Mouse (Mus musculus): ENCODE measurements around the gene Setd7. TPM values are rescaled to one million over a fixed set of nuclear protein-coding genes. Genes with fewer than 3 reads are reported as not detected.
"Not testable (repeated sequence)": the region's sequence is repeated elsewhere in the genome, so short reads cannot be mapped to it uniquely, and the experiment has no call there.

The Setd7 gene
- polyA plus RNA-seq, 1 experiment from 2014 or later = 3.9 TPM

DNA sequence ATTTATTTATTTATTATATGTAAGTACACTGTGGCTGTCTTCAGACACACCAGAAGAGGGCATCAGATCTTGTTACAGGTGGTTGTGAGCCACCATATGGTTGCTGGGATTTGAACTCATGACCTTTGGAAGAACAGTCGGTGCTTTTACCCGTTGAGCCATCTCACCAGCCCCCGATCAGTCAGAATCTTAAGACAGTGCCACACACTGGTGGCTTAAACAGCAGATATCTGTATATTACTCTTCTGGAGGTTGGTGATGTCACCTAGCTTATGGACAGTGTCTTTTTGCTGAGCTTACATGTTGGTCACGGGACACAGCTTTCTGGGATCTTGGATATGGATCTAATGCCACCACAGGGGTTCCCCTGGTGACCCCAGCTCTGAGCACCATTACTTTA is 18.6 kb upstream of the Setd7 start:
- H3K36me3 ChIP-seq; H3K4me3 ChIP-seq; DNase-seq (ENCODE audit: low spot score); H3K27me3 ChIP-seq (ENCODE audit: insufficient read depth, poor library complexity, severe bottlenecking); H3K27ac ChIP-seq; H3K9me3 ChIP-seq: not testable (repeated sequence)
- peaks cover 20% of the 10 kb centered on the region for H3K4me1 ChIP-seq
- WGBS = 86% methylated on average over 4 of the region's 4 CpGs

GRCm38 (mm10) chr3:51577816-51578749 is 17.4 kb upstream of the Setd7 start:
- Histone ChIP-seq H3K36me3 (no peaks in the 10 kb centered on the region), H3K4me3 (no peak overlapping the region), H3K9me3 (no peaks in the 10 kb centered on the region), H3K27ac (peak overlapping the region; percentile 38; the same call in 1 of the 2 replicates), H3K4me1 (peaks cover 14% of the 10 kb centered on the region), H3K27me3 (ENCODE audit: insufficient read depth, poor library complexity, severe bottlenecking) (no peaks in the 10 kb centered on the region)
- WGBS = 69% methylated on average over 12 of the region's 12 CpGs
- DNase-seq (ENCODE audit: low spot score) = no peak

DNA sequence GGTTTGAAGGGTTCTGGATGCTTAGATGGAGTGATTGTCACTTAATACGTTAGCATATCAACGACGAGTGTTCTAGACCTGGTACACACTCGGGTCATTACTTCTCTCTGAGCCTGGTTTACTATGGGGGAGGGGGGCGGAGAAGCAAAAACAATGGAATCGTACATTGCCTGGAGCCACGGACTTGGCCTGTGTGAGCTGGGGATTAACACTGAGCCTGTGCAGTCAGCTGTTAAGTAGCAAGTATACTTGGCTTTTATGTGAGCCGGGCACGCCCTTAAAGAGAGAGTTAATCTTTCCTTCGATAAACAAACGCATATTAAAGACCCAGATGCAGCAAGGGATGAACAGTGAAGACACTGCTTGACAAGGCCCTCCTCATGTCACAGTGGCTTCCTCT is 16.7 kb upstream of the Setd7 start:
- Histone ChIP-seq H3K4me1 (peaks cover 14% of the 10 kb centered on the region), H3K27me3 (ENCODE audit: insufficient read depth, poor library complexity, severe bottlenecking) (no peaks in the 10 kb centered on the region), H3K4me3 (no peak overlapping the region), H3K27ac (no peak overlapping the region), H3K36me3 (no peaks in the 10 kb centered on the region), H3K9me3 (no peaks in the 10 kb centered on the region)
- WGBS = 81% methylated on average over 11 of the region's 11 CpGs
- no peak for DNase-seq (ENCODE audit: low spot score)

- no peak for DNase-seq (ENCODE audit: low spot score)
- no peak overlapping the region for H3K27ac ChIP-seq
- peaks cover 14% of the 10 kb centered on the region for H3K4me1 ChIP-seq
- WGBS = 75% methylated on average over 9 of the region's 9 CpGs
- H3K4me3 ChIP-seq = no peak overlapping the region
- H3K27me3 ChIP-seq (ENCODE audit: insufficient read depth, poor library complexity, severe bottlenecking) = no peaks in the 10 kb centered on the region
- no peaks in the 10 kb centered on the region for H3K9me3 ChIP-seq
- no peaks in the 10 kb centered on the region for H3K36me3 ChIP-seq
Measured at GRCm38 (mm10) chr3:51573915-51574314, 13.2 kb upstream of the Setd7 start.

DNA sequence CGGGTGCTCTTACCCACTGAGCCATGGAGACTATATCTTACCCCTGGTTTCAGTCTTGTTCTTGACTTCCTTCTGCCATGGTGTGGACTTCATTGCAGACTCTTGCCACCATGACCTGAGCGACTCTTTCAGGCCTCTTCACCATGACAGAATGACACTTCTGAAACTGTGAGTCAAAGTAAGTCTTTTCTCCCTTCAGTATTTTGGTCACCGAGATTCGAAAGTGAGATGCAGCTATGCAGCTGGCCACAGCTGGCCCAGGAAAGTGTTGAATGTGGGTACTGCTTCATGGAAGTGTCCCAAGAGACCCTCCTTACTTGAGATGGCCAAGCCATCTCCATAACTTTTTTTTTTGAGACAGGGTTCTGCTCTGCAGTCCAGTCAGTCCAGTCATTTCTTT is 9.5 kb upstream of the Setd7 start:
- H3K4me3 ChIP-seq = no peak overlapping the region
- H3K36me3 ChIP-seq = no peaks in the 10 kb centered on the region
- DNase-seq (ENCODE audit: low spot score) = no peak
- H3K27me3 ChIP-seq (ENCODE audit: insufficient read depth, poor library complexity, severe bottlenecking) = no peaks in the 10 kb centered on the region
- WGBS = 85% methylated on average over 4 of the region's 4 CpGs
- no peaks in the 10 kb centered on the region for H3K9me3 ChIP-seq
- no peak overlapping the region for H3K27ac ChIP-seq
- no peaks in the 10 kb centered on the region for H3K4me1 ChIP-seq

DNA sequence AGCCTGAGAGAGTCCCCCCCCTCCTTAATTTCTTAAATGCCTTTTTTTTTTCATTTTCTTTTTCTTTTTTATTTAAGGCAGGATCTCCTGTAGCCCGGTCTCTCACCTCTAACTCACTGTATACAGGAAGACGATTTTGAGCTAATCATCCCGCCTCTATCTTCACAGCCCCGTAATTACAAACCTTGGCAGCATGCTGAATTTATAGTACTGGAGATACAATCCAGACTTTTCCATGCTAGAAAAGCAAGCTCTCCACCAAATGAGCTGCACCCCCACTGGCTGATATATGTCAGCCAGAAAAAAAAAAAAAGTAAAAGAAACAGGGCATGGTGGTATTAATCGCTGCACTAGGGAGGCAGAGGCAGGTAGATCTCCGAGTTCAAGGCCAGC is 1.3 kb upstream of the Setd7 start:
- no peak for DNase-seq (ENCODE audit: low spot score)
- Histone ChIP-seq H3K4me1 (peaks cover 22% of the 10 kb centered on the region), H3K27me3 (ENCODE audit: insufficient read depth, poor library complexity, severe bottlenecking) (no peaks in the 10 kb centered on the region), H3K27ac (no peak overlapping the region), H3K9me3 (no peaks in the 10 kb centered on the region), H3K36me3 (peaks cover 5% of the 10 kb centered on the region), H3K4me3 (peak overlapping the region; percentile 91)
- 71% methylated on average over 6 of the region's 6 CpGs for WGBS

GRCm38 (mm10) chr3:51561109-51561992 is 672 bp upstream of the Setd7 start:
- Histone ChIP-seq H3K36me3 (peaks cover 5% of the 10 kb centered on the region), H3K27me3 (ENCODE audit: insufficient read depth, poor library complexity, severe bottlenecking) (no peaks in the 10 kb centered on the region), H3K4me3 (peak overlapping the region; percentile 91), H3K27ac (peak overlapping the region; percentile 99), H3K4me1 (peaks cover 22% of the 10 kb centered on the region), H3K9me3 (no peaks in the 10 kb centered on the region)
- peak; percentile 90 for DNase-seq (ENCODE audit: low spot score)
- WGBS = 3% methylated on average over 32 of the region's 32 CpGs

- H3K27me3 ChIP-seq (ENCODE audit: insufficient read depth, poor library complexity, severe bottlenecking) = no peaks in the 10 kb centered on the region
- peaks cover 33% of the 10 kb centered on the region for H3K4me1 ChIP-seq
- no peaks in the 10 kb centered on the region for H3K9me3 ChIP-seq
- H3K27ac ChIP-seq = peak overlapping the region; percentile 99
- H3K36me3 ChIP-seq = peaks cover 5% of the 10 kb centered on the region
- peak overlapping the region; percentile 91 for H3K4me3 ChIP-seq
- under 1% methylated on average over 67 of the region's 80 CpGs for WGBS
- peak; percentile 95 for DNase-seq (ENCODE audit: low spot score)
Measured at GRCm38 (mm10) chr3:51559594-51560450, 857 bp downstream of the Setd7 start.

GRCm38 (mm10) chr3:51555583-51555982 is 5.1 kb downstream of the Setd7 start:
- no peaks in the 10 kb centered on the region for H3K27me3 ChIP-seq (ENCODE audit: insufficient read depth, poor library complexity, severe bottlenecking)
- 84% methylated on average over 8 of the region's 8 CpGs for WGBS
- no peak overlapping the region for H3K27ac ChIP-seq

DNA sequence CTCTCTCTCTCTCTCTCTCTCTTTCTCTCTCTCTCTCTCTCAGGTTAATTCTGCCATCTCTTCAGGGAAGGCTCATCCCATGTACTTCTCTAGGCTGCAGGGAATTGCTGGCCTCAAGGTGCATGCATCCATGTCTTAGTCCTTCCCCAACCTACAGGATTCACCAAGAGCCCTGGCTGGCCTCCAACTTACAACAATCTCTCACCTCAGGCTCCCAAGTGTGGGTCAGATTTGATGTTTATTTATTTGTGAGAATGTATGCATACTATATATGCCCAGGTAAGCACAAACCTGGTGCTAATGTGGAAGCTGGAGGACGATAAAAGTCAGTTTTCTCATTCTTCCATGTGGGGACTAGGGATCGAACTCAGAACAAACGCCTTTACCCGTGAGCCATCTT is 5.8 kb downstream of the Setd7 start:
- peaks cover 47% of the 10 kb centered on the region for H3K4me1 ChIP-seq
- no peaks in the 10 kb centered on the region for H3K9me3 ChIP-seq
- peak overlapping the region; percentile 62; the same call in 1 of the 2 replicates for H3K27ac ChIP-seq
- no peak for DNase-seq (ENCODE audit: low spot score)
- no peaks in the 10 kb centered on the region for H3K27me3 ChIP-seq (ENCODE audit: insufficient read depth, poor library complexity, severe bottlenecking)
- 0 out of 2 replicates have a peak overlapping the region, but pooled peaks have one; percentile 19 for H3K4me3 ChIP-seq
- H3K36me3 ChIP-seq = peaks cover 12% of the 10 kb centered on the region
- 87% methylated on average over 4 of the region's 4 CpGs for WGBS

More at GRCm38 (mm10) chr3:51555583-51555982, 5.1 kb downstream of the Setd7 start:
- Histone ChIP-seq H3K9me3 (no peaks in the 10 kb centered on the region), H3K4me1 (peaks cover 47% of the 10 kb centered on the region), H3K4me3 (no peak overlapping the region), H3K36me3 (peaks cover 5% of the 10 kb centered on the region)
- DNase-seq (ENCODE audit: low spot score) = no peak

GRCm38 (mm10) chr3:51554067-51554466 is 6.6 kb downstream of the Setd7 start:
- peak overlapping the region; percentile 62 for H3K27ac ChIP-seq
- 39% methylated on average over 9 of the region's 9 CpGs for WGBS
- peak overlapping the region; percentile 19; the same call in 1 of the 2 replicates for H3K4me3 ChIP-seq
- H3K4me1 ChIP-seq = peaks cover 49% of the 10 kb centered on the region
- H3K9me3 ChIP-seq = no peaks in the 10 kb centered on the region
- no peak for DNase-seq (ENCODE audit: low spot score)
- peaks cover 20% of the 10 kb centered on the region for H3K36me3 ChIP-seq
- H3K27me3 ChIP-seq (ENCODE audit: insufficient read depth, poor library complexity, severe bottlenecking) = no peaks in the 10 kb centered on the region

- no peak for DNase-seq (ENCODE audit: low spot score)
- Histone ChIP-seq H3K27ac (peak overlapping the region; percentile 17; the same call in 1 of the 2 replicates), H3K4me1 (peaks cover 47% of the 10 kb centered on the region), H3K27me3 (ENCODE audit: insufficient read depth, poor library complexity, severe bottlenecking) (no peaks in the 10 kb centered on the region), H3K4me3 (no peak overlapping the region), H3K9me3 (no peaks in the 10 kb centered on the region), H3K36me3 (peaks cover 26% of the 10 kb centered on the region)
- WGBS = 64% methylated on average over 8 of the region's 8 CpGs
Measured at GRCm38 (mm10) chr3:51553497-51553875, 7.2 kb downstream of the Setd7 start.
